Mouse (Mus musculus) embryonic facial prominence, embryonic 14.5 days (tissue): Measurements from ENCODE around the gene Olfr1260. TPM values are rescaled to one million over a fixed set of nuclear protein-coding genes. Genes with fewer than 3 reads are reported as not detected.

Source experiments
- ATAC-seq: fragments of 200-750 bp; cut with Nextera tagmentation; 2 replicates; pipeline ENCODE4 v1.8.0; 2017; ENCODE audit warnings: low read depth, moderate number of reproducible peaks, moderate TSS enrichment
- DNase-seq: peaks from one replicate; pipeline ENCODE4 v3.0.0-alpha.2; 2015; ENCODE audit warnings: low spot score
- H3K27ac ChIP-seq: fragments of 300-500 bp; sonication (generic); replicated peaks from 2 replicates; pipeline ENCODE4 v1.5.1; 2014; ENCODE audit warnings: low read depth, mild to moderate bottlenecking, low read length, moderate library complexity
- H3K27me3 ChIP-seq: fragments of 300-500 bp; sonication (generic); replicated peaks from 2 replicates; pipeline ENCODE4 v1.6.1; 2014; ENCODE audit warnings: low read length; ENCODE audit not compliant: control insufficient read depth, insufficient read depth
- H3K36me3 ChIP-seq: fragments of 300-500 bp; sonication (generic); 2 replicates; pipeline ENCODE4 v1.6.1; 2014; ENCODE audit warnings: low read length, mixed read lengths; ENCODE audit not compliant: control insufficient read depth, insufficient read depth
- H3K4me1 ChIP-seq: fragments of 300-500 bp; sonication (generic); 2 replicates; pipeline ENCODE4 v1.6.1; 2014; ENCODE audit warnings: antibody characterized with exemption, low read length; ENCODE audit not compliant: control insufficient read depth, insufficient read depth
- H3K4me2 ChIP-seq: fragments of 300-500 bp; sonication (generic); 2 replicates; pipeline ENCODE4 v1.6.1; 2014; ENCODE audit warnings: low read depth, mild to moderate bottlenecking, low read length, moderate library complexity, mixed read lengths
- H3K4me3 ChIP-seq: fragments of 300-500 bp; sonication (generic); 2 replicates; pipeline ENCODE4 v1.5.1; 2014; ENCODE audit warnings: low read depth, mild to moderate bottlenecking, low read length
- H3K9ac ChIP-seq: fragments of 300-500 bp; sonication (generic); 2 replicates; pipeline ENCODE4 v1.6.1; 2014; ENCODE audit warnings: low read depth, mild to moderate bottlenecking, low read length, moderate library complexity, mixed read lengths
- H3K9me3 ChIP-seq: fragments of 300-500 bp; sonication (generic); 2 replicates; pipeline ENCODE4 v1.6.1; 2016; ENCODE audit warnings: low read length; ENCODE audit not compliant: control insufficient read depth
- WGBS: fragments of 180-500 bp; shearing (Covaris S2); extraction: QIAGEN DNeasy Blood & Tissue Kit; methylation state at CpG from one replicate; pipeline ENCODE4 v1.1.7; 2014; 5-methylcytosine and 5-hydroxymethylcytosine counted together
- polyA plus RNA-seq: library from polyadenylated mRNA; unstranded; fragments of >200 nt; fragmentation: Nextera tagmentation; extraction: Ambion mirVana; gene quantifications from 2 replicates; pipeline ENCODE4 v1.2.1, GENCODE M21; 2014

The Olfr1260 gene
- polyA plus RNA-seq, result 0.10 and 0.33 TPM in 2 replicates

DNA sequence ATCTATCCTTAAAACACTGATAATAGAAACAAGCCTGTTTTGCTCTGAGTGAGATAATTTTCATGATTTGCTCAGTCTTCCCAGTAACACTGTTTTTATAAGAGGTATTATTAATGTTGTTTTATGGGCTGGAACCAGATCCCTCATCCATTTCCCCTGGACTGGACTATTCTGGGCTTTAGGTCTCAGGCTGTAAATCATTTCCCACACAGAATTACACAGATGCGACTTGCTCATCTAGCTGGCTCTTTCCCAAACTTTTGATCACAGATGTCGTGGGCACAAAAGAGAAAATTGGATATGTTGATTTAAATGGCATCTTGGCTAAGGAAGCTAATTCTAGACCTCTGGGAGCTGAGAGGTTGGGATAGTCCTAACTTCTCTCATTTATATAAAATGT lies at the start of gene Olfr1260:
TSS of gene Olfr1260 (plus strand) at position 157 of the 400 bp plus-strand sequence.
- Histone ChIP-seq H3K36me3 (no peaks in the 10 kb centered on the region), H3K9me3 (no peaks in the 10 kb centered on the region), H3K27me3 (no peaks in the 10 kb centered on the region), H3K4me1 (no peaks in the 10 kb centered on the region), H3K27ac (no peak within 1 kb of the TSS), H3K4me3 (no peak within 1 kb of the TSS), H3K9ac (no peak within 1 kb of the TSS), H3K4me2 (no peak within 1 kb of the TSS)
- ATAC-seq (no peak), DNase-seq (no peak)
- WGBS, result 51% methylated on average over 2 of the region's 2 CpGs

DNA sequence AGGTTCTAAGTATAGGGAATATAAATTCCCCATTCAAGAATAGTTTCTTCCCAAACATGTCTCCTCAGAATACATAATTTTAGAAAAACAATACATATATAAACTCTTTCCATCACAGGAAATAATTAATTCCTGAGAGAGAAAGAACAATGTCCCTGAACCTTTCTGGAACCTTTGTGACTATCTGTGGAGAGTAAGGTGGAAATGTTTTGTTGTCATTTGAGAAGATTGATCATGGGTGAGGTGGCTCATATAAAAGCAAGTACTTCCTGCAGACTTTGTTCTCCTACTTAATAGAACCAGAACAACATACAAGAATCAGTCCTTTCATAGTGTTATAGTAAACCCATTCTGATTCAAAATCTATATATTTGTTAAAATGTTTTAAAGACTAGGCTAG lies 47.1 kb upstream of the Olfr1260 start, which contains the start of gene Olfr1258:
TSS of gene Olfr1258 (plus strand) at position 301 of the 400 bp plus-strand sequence.
- Histone ChIP-seq H3K36me3 (no peaks in the 10 kb centered on the region), H3K27ac (no peak within 1 kb of the TSS), H3K4me2 (no peak within 1 kb of the TSS), H3K9me3 (no peaks in the 10 kb centered on the region), H3K4me1 (no peaks in the 10 kb centered on the region), H3K4me3 (no peak within 1 kb of the TSS), H3K9ac (no peak within 1 kb of the TSS), H3K27me3 (no peaks in the 10 kb centered on the region)
- DNase-seq, result no peak
- no peak for ATAC-seq

DNA sequence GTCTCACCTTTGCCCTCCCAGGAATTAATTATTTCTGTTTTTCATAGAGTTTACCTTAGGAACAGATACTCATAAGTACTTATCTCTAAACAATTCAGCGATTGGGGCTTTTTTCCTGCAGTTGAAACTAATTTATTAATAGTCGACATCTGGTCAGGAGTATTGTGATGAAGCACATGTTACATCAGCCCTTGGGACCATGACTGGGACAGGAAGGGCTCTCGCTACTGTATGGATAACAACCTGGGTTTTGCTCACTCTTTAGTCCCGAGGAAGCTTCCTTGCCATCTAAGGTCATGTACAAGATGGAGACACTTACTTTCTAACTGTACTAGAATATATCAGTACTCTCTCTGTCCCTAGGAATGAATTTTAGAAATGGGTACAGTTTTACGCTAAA lies 25.6 kb upstream of the Olfr1260 start, which contains the start of gene Olfr1259:
TSS of gene Olfr1259 (minus strand) at position 101 of the 400 bp plus-strand sequence.
- no peaks in the 10 kb centered on the region for H3K9me3 ChIP-seq
- H3K9ac ChIP-seq, result no peak within 1 kb of the TSS
- no peak for DNase-seq
- no peaks in the 10 kb centered on the region for H3K36me3 ChIP-seq
- H3K4me1 ChIP-seq, result no peaks in the 10 kb centered on the region
- 76% methylated on average over 5 of the region's 5 CpGs for WGBS
- H3K27ac ChIP-seq, result no peak within 1 kb of the TSS
- no peak within 1 kb of the TSS for H3K4me3 ChIP-seq
- no peak for ATAC-seq
- H3K27me3 ChIP-seq, result no peaks in the 10 kb centered on the region
- no peak within 1 kb of the TSS for H3K4me2 ChIP-seq

DNA sequence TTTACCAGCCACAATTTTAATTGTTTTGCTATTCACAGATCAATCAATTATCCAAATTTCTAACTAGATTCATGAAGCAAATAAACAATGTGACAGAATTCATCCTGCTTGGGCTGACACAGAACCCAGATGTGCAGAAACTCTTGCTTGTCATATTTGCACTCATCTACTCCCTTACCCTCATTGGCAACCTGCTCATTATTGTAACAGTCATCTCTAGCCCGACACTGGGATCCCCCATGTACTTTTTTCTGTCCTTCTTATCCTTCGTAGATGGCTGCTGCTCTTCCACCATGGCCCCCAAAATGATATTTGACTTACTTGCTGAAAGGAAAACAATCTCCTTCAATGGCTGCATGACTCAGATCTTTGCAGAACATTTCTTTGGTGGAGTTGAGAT lies 3.6 kb downstream of the Olfr1260 start:
- WGBS, result 84% methylated on average over 2 of the region's 2 CpGs
- no peak overlapping the region for H3K9ac ChIP-seq
- no peaks in the 10 kb centered on the region for H3K36me3 ChIP-seq
- no peak overlapping the region for H3K4me3 ChIP-seq
- no peak overlapping the region for H3K4me2 ChIP-seq
- no peaks in the 10 kb centered on the region for H3K9me3 ChIP-seq
- no peak overlapping the region for H3K27ac ChIP-seq
- ATAC-seq (no peak), DNase-seq (no peak)
- H3K27me3 ChIP-seq, result no peaks in the 10 kb centered on the region
- H3K4me1 ChIP-seq, result no peaks in the 10 kb centered on the region

DNA sequence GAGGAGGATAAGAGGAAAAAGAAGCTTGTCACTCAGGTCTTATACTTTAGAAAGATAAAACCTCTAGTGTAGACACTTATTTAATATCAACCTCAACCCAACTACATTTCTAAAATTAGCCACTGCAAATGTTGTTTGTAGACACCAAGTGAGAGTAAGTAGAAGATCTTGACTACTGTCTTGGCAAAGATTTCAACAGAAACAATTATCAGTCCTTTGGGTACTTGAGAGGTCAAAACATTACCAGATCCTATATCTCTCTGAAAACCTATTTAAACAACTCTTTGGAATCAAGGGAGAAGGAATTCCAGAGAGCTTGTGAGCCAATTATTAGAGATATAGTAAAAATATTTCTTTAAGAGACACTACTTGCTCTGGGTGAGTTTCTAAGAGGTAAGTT lies 16.8 kb downstream of the Olfr1260 start, which contains the start of gene Olfr1261:
TSS of gene Olfr1261 (plus strand) at position 301 of the 400 bp plus-strand sequence.
- H3K27me3 ChIP-seq, result no peaks in the 10 kb centered on the region
- DNase-seq (no peak), ATAC-seq (no peak)
- H3K27ac ChIP-seq, result no peak within 1 kb of the TSS
- H3K36me3 ChIP-seq, result no peaks in the 10 kb centered on the region
- no peaks in the 10 kb centered on the region for H3K4me1 ChIP-seq
- no peak within 1 kb of the TSS for H3K4me3 ChIP-seq
- H3K9me3 ChIP-seq, result no peaks in the 10 kb centered on the region
- no peak within 1 kb of the TSS for H3K4me2 ChIP-seq
- no peak within 1 kb of the TSS for H3K9ac ChIP-seq

DNA sequence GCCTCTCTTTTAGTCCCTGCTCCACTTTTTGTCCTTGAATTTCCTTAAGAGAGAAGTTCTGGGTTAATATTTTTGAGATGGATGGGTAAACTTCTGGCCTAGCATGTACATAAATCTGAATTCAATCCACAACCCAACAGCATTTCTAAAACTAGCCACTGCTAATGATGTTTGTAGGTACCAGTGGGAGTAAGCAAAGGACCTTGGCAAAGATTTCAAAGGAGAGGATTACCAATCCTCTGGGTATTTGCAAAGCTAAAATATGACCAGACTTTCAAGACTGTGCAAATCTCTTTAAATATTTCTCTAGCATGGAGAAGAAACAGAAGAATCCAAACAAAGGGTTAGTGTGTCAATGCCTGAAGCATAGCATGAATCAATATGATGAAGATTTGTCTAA lies 25.7 kb downstream of the Olfr1260 start, which contains the start of gene Olfr1262:
TSS of gene Olfr1262 (plus strand) at position 301 of the 400 bp plus-strand sequence.
- no peak for ATAC-seq

DNA sequence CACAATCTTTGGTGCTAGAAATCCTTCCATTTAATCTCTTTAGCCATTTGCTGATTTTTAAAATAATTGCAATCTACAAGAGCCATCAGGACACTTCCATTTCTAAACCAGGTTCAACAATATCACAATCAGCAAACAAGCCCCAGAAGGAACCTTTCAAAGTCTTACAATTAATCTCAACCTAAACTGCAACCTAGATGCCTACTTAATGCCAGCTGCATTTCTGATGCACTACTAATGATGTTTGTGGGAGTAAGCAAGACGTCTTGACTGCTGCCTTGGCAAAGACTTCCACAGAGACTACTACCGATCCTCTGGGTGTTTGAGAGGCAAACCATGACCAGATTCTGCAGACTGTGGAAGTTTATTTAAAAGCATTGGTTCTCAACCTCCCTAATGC lies 37.7 kb downstream of the Olfr1260 start, which contains the start of gene Olfr1263:
TSS of gene Olfr1263 (plus strand) at position 301 of the 400 bp plus-strand sequence.
- H3K27ac ChIP-seq, result no peak within 1 kb of the TSS
- ATAC-seq (no peak), DNase-seq (no peak)
- no peaks in the 10 kb centered on the region for H3K36me3 ChIP-seq
- no peak within 1 kb of the TSS for H3K4me3 ChIP-seq
- H3K27me3 ChIP-seq, result no peaks in the 10 kb centered on the region
- H3K4me1 ChIP-seq, result no peaks in the 10 kb centered on the region
- 82% methylated on average over 2 of the region's 2 CpGs for WGBS
- H3K4me2 ChIP-seq, result no peak within 1 kb of the TSS
- no peaks in the 10 kb centered on the region for H3K9me3 ChIP-seq
- no peak within 1 kb of the TSS for H3K9ac ChIP-seq

More for the DNA sequence above, 25.7 kb downstream of the Olfr1260 start, which contains the start of gene Olfr1262:
- no peaks in the 10 kb centered on the region for H3K27me3 ChIP-seq
- no peak for DNase-seq
- no peak within 1 kb of the TSS for H3K9ac ChIP-seq
- H3K4me2 ChIP-seq, result no peak within 1 kb of the TSS
- H3K4me3 ChIP-seq, result no peak within 1 kb of the TSS
- no peak within 1 kb of the TSS for H3K27ac ChIP-seq
- H3K36me3 ChIP-seq, result no peaks in the 10 kb centered on the region
- no peaks in the 10 kb centered on the region for H3K4me1 ChIP-seq
- no peaks in the 10 kb centered on the region for H3K9me3 ChIP-seq

DNA sequence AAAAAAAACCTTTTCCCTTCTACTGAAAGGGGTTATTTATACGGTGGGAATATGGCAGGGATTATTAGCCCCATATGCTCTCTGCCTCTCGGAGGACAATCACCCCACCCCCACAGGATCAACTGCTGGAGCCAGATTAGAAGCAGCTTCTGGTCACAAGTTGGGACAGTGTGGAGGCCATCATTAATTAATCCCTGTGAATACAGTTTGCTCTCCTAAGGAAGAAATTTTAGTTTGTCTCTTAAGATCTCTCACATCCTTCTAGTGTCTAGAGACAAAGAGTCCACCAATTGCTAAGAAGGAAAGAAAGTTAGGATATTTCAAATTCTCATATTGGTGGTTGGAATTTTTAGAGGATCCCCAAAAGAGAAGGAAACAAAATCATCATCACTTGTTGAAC lies 51.3 kb downstream of the Olfr1260 start, which contains the start of gene Olfr1264:
TSS of gene Olfr1264 (minus strand) at position 101 of the 400 bp plus-strand sequence.
- Histone ChIP-seq H3K27me3 (no peaks in the 10 kb centered on the region), H3K4me2 (no peak within 1 kb of the TSS), H3K9me3 (no peaks in the 10 kb centered on the region), H3K9ac (no peak within 1 kb of the TSS), H3K27ac (no peak within 1 kb of the TSS), H3K36me3 (no peaks in the 10 kb centered on the region), H3K4me1 (no peaks in the 10 kb centered on the region), H3K4me3 (no peak within 1 kb of the TSS)
- no peak for ATAC-seq
- DNase-seq, result no peak
- WGBS, result 29% methylated on average over 2 of the region's 2 CpGs
